Mouse (Mus musculus) ES-E14 (cell line): ENCODE measurements at regions not wholly inside any gene's neighbourhood (a gene's known extent, or its start where the extent isn't known, plus 50 kb on each side); places are given as distances from the start of the nearest gene placed in this dataset.

Experiments used
- DNase-seq: peaks from one replicate; pipeline ENCODE4 v3.0.0-alpha.2; 2013; ENCODE audit warnings: low read depth, low spot score
- H3K27ac ChIP-seq: 2 replicates; pipeline ENCODE4 v1.5.1; 2012; ENCODE audit warnings: low read depth, mild to moderate bottlenecking, low read length, moderate library complexity, mixed read lengths; ENCODE audit not compliant: poor library complexity, insufficient read depth, severe bottlenecking
- H3K36me3 ChIP-seq: 2 replicates; pipeline ENCODE4 v1.6.1; 2012; ENCODE audit warnings: mild to moderate bottlenecking, low read length, moderate library complexity, mixed read lengths; ENCODE audit not compliant: control insufficient read depth, poor library complexity, insufficient read depth, severe bottlenecking
- H3K4me1 ChIP-seq, 2 experiments: fragments of 150-350 bp in 1 of 2; sonication (generic) in 1 of 2; 2 replicates each; pipeline ENCODE4 v1.6.1; 2012; ENCODE audit warnings: low read length in 2 of 2, mild to moderate bottlenecking in 1 of 2, mixed read lengths in 1 of 2; ENCODE audit not compliant: control insufficient read depth in 2 of 2, insufficient read depth in 2 of 2, poor library complexity in 1 of 2
- H3K4me3 ChIP-seq, 2 experiments: fragments of 150-350 bp in 1 of 2; sonication (generic) in 1 of 2; 2 replicates each; pipeline ENCODE4 v1.5.1; 2012; ENCODE audit warnings: low read length in 2 of 2, low read depth in 1 of 2, mild to moderate bottlenecking in 1 of 2, mixed read lengths in 1 of 2; ENCODE audit not compliant: insufficient read depth in 1 of 2, poor library complexity in 1 of 2, severe bottlenecking in 1 of 2
- H3K9ac ChIP-seq: 2 replicates; pipeline ENCODE4 v1.6.1; 2012; ENCODE audit warnings: low read depth, mild to moderate bottlenecking, low read length, mixed read lengths; ENCODE audit not compliant: poor library complexity, insufficient read depth, severe bottlenecking
- H3K9me3 ChIP-seq: fragments of 150-350 bp; sonication (generic); 2 replicates; pipeline ENCODE4 v1.6.1; 2012; ENCODE audit warnings: low read depth, mild to moderate bottlenecking, low read length; ENCODE audit not compliant: control insufficient read depth, insufficient read depth
- CHD2 ChIP-seq: IDR thresholded peaks from 2 replicates; pipeline ENCODE4 v1.6.1; 2014; ENCODE audit warnings: mild to moderate bottlenecking, low read depth, low read length, inconsistent platforms
- HCFC1 ChIP-seq: IDR thresholded peaks from 2 replicates; pipeline ENCODE4 v1.6.1; 2012; ENCODE audit warnings: low read length, inconsistent platforms, borderline replicate concordance; ENCODE audit not compliant: insufficient read depth
- MAFK ChIP-seq: IDR thresholded peaks from 2 replicates; pipeline ENCODE4 v1.6.1; 2014; ENCODE audit warnings: mild to moderate bottlenecking, low read depth, low read length, inconsistent platforms; ENCODE audit not compliant: insufficient read depth
- ZC3H11A ChIP-seq: IDR thresholded peaks from 2 replicates; pipeline ENCODE4 v1.6.1; 2012; ENCODE audit warnings: low read depth, mild to moderate bottlenecking, inconsistent platforms, low read length, borderline replicate concordance
- ZNF384 ChIP-seq: IDR thresholded peaks from 2 replicates; pipeline ENCODE4 v1.6.1; 2012; ENCODE audit warnings: low read depth, low read length, inconsistent platforms
- in situ Hi-C, 2 experiments: fragments of 600-800 bp; cut with MboI; formaldehyde crosslinking; loops; one replicate each; pipeline ENCODE4 v1.15.1; 2025; ENCODE audit warnings: low sequenced_read_pairs in 2 of 2, inconsistent platforms in 1 of 2; ENCODE audit not compliant: unreplicated experiment in 2 of 2

DNA sequence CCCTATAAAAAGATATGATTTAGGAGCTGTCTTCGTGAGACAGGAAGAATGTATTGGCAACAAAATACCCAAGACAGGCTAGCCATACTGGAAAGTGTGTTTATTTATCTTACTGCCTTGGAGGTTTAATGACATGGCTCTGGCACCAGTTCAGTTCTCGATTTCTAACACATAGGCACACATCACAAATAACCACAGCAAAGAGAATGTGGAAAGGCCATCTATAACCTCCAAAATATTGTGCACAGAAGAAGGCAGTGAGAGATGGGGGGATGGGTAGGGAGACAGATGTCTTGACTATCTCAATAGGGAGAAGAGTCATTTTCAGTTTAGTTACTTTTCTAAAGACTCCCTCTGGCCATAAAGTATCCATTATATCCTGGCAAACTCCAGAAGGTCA lies 90.5 kb downstream of the Minar1 start:
- Histone ChIP-seq H3K4me1 (no peaks in the 10 kb centered on the region), H3K4me3 (no peak overlapping the region), H3K27ac (no peak overlapping the region), H3K9ac (no peak overlapping the region), H3K9me3 (no peaks in the 10 kb centered on the region), H3K36me3 (no peaks in the 10 kb centered on the region)
- TF ChIP-seq MAFK, result no peak
- TF ChIP-seq ZNF384, result no peak
- no peak for TF ChIP-seq ZC3H11A
- TF ChIP-seq CHD2, result no peak
- no peak for TF ChIP-seq HCFC1
- DNase-seq, result no peak
- in situ Hi-C loops, result no loop called here

DNA sequence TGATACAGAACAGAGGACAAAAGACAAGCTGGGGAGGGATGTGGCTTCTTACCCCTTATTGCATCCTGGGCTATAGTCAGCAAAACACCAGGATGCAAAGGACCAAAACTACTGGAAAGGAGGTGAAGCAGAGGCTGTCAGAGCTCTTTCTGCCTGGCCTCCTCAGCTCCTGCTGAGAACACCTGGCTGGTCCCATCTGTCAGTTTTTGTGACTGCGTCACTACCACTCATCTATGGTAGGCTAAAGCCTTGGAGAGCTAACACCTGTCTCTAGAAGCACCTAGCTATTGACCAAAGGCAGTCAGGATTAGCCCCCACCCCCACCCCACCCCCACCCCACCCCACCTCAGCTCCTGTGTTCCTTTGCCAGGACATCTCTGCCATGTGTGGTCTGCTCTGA lies 98.8 kb downstream of the Minar1 start:
- no peaks in the 10 kb centered on the region for H3K36me3 ChIP-seq
- H3K27ac ChIP-seq, result no peak overlapping the region
- no peak overlapping the region for H3K4me3 ChIP-seq
- TF ChIP-seq HCFC1, result no peak
- TF ChIP-seq ZC3H11A, result no peak
- TF ChIP-seq MAFK, result no peak
- TF ChIP-seq CHD2, result no peak
- TF ChIP-seq ZNF384, result no peak
- in situ Hi-C loops, result no loop called here
- no peaks in the 10 kb centered on the region for H3K9me3 ChIP-seq
- no peak overlapping the region for H3K9ac ChIP-seq
- no peaks in the 10 kb centered on the region for H3K4me1 ChIP-seq
- DNase-seq, result no peak

DNA sequence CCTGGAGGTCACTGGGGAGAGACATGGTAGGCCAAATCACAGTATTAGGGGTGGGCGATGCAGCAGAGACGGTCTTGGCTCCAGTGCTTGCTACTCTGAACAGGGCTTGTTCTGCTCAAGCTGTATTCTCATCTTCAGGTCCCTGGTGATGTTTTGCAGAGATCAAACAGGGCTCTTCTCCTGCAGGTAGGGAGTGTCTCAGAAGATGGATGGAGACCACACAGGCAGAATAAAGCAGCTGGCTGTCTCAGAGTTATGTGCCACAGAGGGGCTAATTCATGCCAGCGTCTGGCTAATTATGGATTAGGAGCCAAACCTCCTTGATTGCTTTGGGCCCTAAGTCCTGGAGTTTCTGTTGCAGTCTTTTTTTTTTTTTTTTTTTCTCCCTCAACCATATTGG lies 99.2 kb downstream of the Minar1 start:
- in situ Hi-C loops, result no loop called here
- no peaks in the 10 kb centered on the region for H3K9me3 ChIP-seq

DNA sequence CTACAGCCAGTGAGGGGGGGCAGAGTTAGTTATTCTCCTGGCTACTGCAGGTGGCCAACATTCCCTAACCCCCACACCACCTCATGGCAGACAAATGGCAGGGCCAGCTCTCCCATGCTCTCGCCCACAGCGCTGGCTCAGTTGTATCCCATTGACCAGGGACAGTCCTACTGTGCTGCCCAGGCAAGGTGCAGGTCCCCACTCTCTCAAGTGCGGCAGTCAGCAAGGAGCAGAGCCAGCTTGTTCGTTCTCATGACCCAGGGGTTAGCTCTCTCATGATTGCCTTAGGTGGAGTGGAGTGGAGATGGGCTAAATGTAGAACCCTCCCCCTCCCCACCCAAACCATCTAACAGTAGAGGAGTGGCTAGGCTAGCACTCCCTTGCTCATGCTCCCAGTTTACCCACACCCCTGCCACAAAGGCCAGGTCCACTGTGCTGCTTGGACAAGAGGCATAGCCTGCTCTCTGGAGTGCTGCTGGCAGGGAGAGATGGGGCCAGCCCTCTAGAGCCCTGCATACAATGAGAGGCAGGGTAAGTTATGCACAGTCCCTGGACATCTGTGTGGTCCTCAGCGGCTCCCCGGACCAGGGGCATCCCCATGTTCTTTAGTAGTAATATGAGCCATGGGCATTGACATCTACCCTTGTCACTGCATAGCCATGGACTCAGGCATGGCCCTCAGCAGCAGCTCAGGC lies 114.4 kb downstream of the Minar1 start:
- no peaks in the 10 kb centered on the region for H3K4me1 ChIP-seq
- H3K9me3 ChIP-seq, result no peaks in the 10 kb centered on the region
- H3K4me3 ChIP-seq, result no peak overlapping the region
- H3K9ac ChIP-seq, result no peak overlapping the region
- no peaks in the 10 kb centered on the region for H3K36me3 ChIP-seq
- in situ Hi-C loops, result no loop called here
- DNase-seq, result no peak
- no peak overlapping the region for H3K27ac ChIP-seq
- TF ChIP-seq ZNF384, result no peak
- no peak for TF ChIP-seq ZC3H11A
- TF ChIP-seq MAFK, result no peak
- TF ChIP-seq CHD2, result no peak
- no peak for TF ChIP-seq HCFC1

More for the DNA sequence above, 99.2 kb downstream of the Minar1 start:
- Histone ChIP-seq H3K4me1 (no peaks in the 10 kb centered on the region), H3K9ac (no peak overlapping the region), H3K27ac (no peak overlapping the region), H3K36me3 (no peaks in the 10 kb centered on the region), H3K4me3 (no peak overlapping the region)
- TF ChIP-seq ZNF384 (no peak), CHD2 (no peak), HCFC1 (no peak), MAFK (no peak), ZC3H11A (no peak)
- no peak for DNase-seq

DNA sequence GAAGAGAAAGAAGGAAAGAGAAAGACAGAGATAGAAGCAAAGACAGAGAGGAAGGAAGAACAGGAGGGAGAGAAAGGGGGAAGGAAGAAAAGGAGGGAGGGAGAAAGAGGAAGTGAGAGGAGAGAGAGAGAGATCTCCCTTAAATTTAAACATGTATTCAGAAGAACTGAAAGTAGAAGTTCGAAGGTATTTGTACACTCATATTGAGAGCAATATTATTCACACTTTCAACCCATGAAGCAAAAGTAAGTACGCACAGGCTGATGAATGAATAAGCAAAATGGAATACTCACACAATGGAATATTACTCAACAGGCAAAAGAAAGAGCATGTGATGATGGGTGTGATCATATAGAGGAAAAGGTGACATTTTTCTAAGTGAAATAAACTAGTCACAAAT lies 120.8 kb downstream of the Minar1 start:
- Histone ChIP-seq H3K36me3 (no peaks in the 10 kb centered on the region), H3K9me3 (no peaks in the 10 kb centered on the region), H3K27ac (no peak overlapping the region), H3K9ac (no peak overlapping the region), H3K4me3 (no peak overlapping the region), H3K4me1 (peaks cover 0 to 2% of the 10 kb centered on the region in 2 experiments; a peak in 1 of 4 replicates)
- DNase-seq, result no peak
- TF ChIP-seq HCFC1, result no peak
- TF ChIP-seq ZC3H11A, result no peak
- in situ Hi-C loops, result no loop called here
